Mouse (Mus musculus): Measurements from ENCODE around the gene Epp13.
"Not testable (repeated sequence)": the region's sequence is repeated elsewhere in the genome, so short reads cannot be mapped to it uniquely, and the experiment has no call there.

DNA sequence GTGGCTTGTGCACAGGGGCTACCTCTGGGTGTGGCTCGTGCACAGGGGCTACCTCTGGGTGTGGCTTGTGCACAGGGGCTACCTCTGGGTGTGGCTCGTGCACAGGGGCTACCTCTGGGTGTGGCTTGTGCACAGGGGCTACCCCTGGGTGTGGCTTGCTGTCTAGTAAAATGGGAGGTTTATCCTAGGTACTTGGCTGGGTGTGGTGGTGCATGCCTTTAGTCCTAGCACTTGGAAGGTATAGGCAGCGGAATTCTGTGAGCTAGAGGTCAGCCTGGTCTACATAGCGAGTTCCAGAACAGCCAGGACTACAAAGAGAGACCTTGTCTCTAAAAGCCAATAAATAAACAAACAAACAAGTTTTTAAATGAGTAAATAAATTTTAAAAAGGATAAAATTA lies 37.8 kb upstream of the Epp13 start:
- not testable (repeated sequence) for TF ChIP-seq USF1 (IDR thresholded peaks at IDR 0.05; ENCODE audit: low read depth); CTCF (IDR thresholded peaks at IDR 0.05; ENCODE audit: control insufficient read depth, insufficient read depth, insufficient read length); MAX (IDR thresholded peaks at IDR 0.05)
